ENCODE assay signal across 8 mouse cellular contexts in genomic region chr3:31309934-31310787, GRCm38 (mm10). TPM values are rescaled to one million over a fixed set of nuclear protein-coding genes. Genes with fewer than 3 reads are reported as not detected.
DNase-seq lines count a peak whose midpoint lies in the region; ATAC-seq lines count a peak whose summit lies in the region.

Gene Slc7a14 (minus strand): TSS chr3:31310378.

- no peaks in the 10 kb centered on the region for H3K9me3 ChIP-seq in heart, embryonic 13.5 days

- intact Hi-C loops in heart, postnatal 36 days (cut with DNase I): no loop called here
- intact Hi-C loops in left cerebral cortex, postnatal 14 days (cut with DNase I): loop anchor here (5.0 to 10.0 kb wide), 3 partner anchors 48 to 295 kb away; partner anchors contain the start of gene Cldn11

- 0 out of 2 replicates have a peak within 1 kb of the TSS, but pooled peaks have one; percentile 14 for H3K9ac ChIP-seq in heart, embryonic 13.5 days

- WGBS in heart, embryonic 13.5 days: under 1% methylated on average over 31 of the region's 38 CpGs

- H3K27me3 ChIP-seq in heart, embryonic 13.5 days (replicated peaks): peaks cover 51% of the 10 kb centered on the region

- ATAC-seq in heart, embryonic 13.5 days (ENCODE audit: extremely low read depth, insufficient number of reproducible peaks, low FRiP score, low TSS enrichment): no peak
- no peak for ATAC-seq in activated CD4-positive, CD25-positive, alpha-beta regulatory T cell, adult 4 months

- no peak within 1 kb of the TSS for H3K27ac ChIP-seq in heart, embryonic 13.5 days (replicated peaks)

- H3K36me3 ChIP-seq in heart, embryonic 13.5 days: no peaks in the 10 kb centered on the region

- H3K4me3 ChIP-seq in heart, embryonic 13.5 days: peak within 1 kb of the TSS; percentile 39

- DNase-seq in heart, postnatal 36 days: no peak
- peak; percentile 92 for DNase-seq in cerebellum, adult 9-11 months
- peak; percentile 75 for DNase-seq in frontal cortex, postnatal 10 days (ENCODE audit: low spot score in 2 of 2)
- DNase-seq in left cerebral cortex, postnatal 14 days (ENCODE audit: low spot score in 2 of 2): peak; percentile 81 to 87
- peak; percentile 91 for DNase-seq in right cerebral cortex, adult 18-20 months
- DNase-seq in ovary, postnatal 10 days (ENCODE audit: low spot score): no peak

- H3K4me2 ChIP-seq in heart, embryonic 13.5 days: peak within 1 kb of the TSS; percentile 62

- peaks cover 8% of the 10 kb centered on the region; the same call in 1 of the 2 replicates for H3K4me1 ChIP-seq in heart, embryonic 13.5 days

RNA-seq across cellular contexts. Expression of gene Slc7a14, which starts in this region (rescaled TPM):
- 0.51 and 0.52 TPM in 2 replicates for polyA plus RNA-seq in heart, embryonic 13.5 days (2015; fragmentation: Nextera tagmentation; extraction: Ambion mirVana)
- total RNA-seq in heart, postnatal 36 days (2021): under 1 TPM; 0.03 to 0.11 TPM
- total RNA-seq in left cerebral cortex, postnatal 14 days (2021): 10 to 100 TPM; 36.4 to 42.7 TPM
- under 1 TPM in 1 of 2 experiments, not detected in 1; 0.34 TPM for polyA plus RNA-seq in activated CD4-positive, CD25-positive, alpha-beta regulatory T cell, adult 4 months (2017; shearing (Covaris generic))

Comparison
In these comparisons a context has a peak if more than half of its experiments do, and no peak if none do; other contexts are left out.
1. RNA of gene Slc7a14 (total RNA-seq): 36.4 to 42.7 TPM in left cerebral cortex, postnatal 14 days; 0.03 to 0.11 TPM in heart, postnatal 36 days; every median in the first group is over 10 times any median in the second.
2. DNase-seq: peak in cerebellum, adult 9-11 months (single experiment), frontal cortex, postnatal 10 days (2 of 2), left cerebral cortex, postnatal 14 days (2 of 2) and right cerebral cortex, adult 18-20 months (single experiment); none in heart, postnatal 36 days (0 of 2) and ovary, postnatal 10 days (single experiment).